Mouse (Mus musculus) cortical plate, adult 2 months (tissue): ENCODE measurements at regions not wholly inside any gene's neighbourhood (a gene's known extent, or its start where the extent isn't known, plus 50 kb on each side); places are given as distances from the start of the nearest gene placed in this dataset.

ENCODE experiments used
- CTCF ChIP-seq: fragments of 200-500 bp; IDR thresholded peaks from 2 replicates; pipeline ENCODE4 v1.5.1; 2011; ENCODE audit warnings: mild to moderate bottlenecking, control low read depth, low read length; ENCODE audit not compliant: insufficient read depth; ENCODE audit errors: extremely low read depth
- POLR2A ChIP-seq: fragments of 200-500 bp; IDR thresholded peaks from 2 replicates; pipeline ENCODE4 v1.6.1; 2011; ENCODE audit warnings: mild to moderate bottlenecking, low read length, control low read depth; ENCODE audit not compliant: insufficient read depth; ENCODE audit errors: extremely low read depth

DNA sequence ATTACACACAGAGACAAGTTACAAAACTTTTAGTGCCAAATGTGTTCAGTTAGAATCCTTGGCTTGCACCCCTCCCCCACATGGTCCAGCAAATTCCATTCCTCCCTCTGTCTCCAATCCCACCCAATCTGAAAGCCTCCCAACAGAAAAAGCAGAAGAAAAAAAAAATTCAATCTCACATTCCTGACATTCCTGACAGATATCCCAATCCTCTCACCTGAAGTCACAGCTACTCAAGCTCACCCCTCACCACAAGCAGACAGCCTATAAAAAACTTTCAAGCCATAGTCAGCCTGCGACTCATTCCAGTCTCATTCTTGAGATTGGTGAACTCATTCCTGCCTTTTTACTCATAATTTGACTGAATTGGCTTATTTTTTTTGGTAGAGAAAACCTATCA, 77.4 kb upstream of the Col5a2 start:
- TF ChIP-seq CTCF: no peak
- no peak for TF ChIP-seq POLR2A
